Comparison of ENCODE assay signal across 8 mouse cellular contexts in the genomic region with DNA sequence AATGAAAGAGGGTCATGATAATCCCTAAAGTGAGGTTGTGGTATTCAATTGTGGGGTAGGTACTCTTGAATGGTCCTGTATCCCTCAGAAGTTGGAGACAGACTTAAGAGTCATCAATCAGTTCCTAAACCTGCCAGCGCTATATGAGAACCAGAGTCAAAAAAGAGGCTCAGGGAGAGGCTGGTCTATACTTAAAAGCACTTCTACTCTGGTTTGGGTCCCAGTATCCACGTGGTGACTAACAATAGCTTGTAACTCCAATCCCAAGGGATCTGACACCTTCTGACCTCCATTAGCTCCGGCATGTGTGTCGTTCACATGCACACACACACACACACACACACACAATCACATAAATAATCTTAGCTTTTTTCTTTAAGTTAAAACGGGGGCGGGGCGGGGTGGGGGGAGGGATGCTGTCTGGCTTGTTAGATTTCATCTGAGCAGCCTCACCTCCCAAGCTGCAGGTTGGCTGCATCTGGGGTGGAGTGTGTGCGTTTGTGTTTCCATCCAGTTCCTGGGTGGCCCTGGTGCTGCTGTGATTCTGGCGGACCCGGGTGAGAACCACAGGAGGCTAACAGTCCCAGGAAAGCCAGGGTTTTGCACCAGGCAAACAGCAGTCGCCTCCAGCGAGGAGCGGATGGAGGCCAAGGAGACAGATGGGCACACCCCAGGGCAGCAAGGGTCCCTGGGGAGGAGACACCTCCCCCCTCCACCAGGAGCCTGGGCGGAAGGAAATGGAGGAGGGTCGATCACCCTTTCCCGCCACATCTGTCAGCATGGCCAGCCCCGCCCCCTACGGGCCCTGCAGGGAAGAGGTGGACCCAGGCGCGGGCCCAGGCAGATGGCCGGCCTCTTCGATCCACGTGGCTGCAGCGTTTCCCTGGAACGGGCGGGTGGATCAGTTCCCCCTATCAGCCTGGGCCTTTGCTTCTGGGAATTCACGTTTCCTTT. TPM values are rescaled to one million over a fixed set of nuclear protein-coding genes. Genes with fewer than 3 reads are reported as not detected.
DNase-seq lines count a peak whose midpoint lies in the region; ATAC-seq lines count a peak whose summit lies in the region.

No protein-coding gene starts in this region.

- H3K9me3 ChIP-seq in forebrain, embryonic 13.5 days (replicated peaks), result no peaks in the 10 kb centered on the region
- no peaks in the 10 kb centered on the region for H3K9me3 ChIP-seq in megakaryocyte, embryonic 14.5 days

- 0 out of 2 replicates have a peak, but pooled peaks cover 9% of the 10 kb centered on the region for H3K27me3 ChIP-seq in forebrain, embryonic 13.5 days
- no peaks in the 10 kb centered on the region for H3K27me3 ChIP-seq in megakaryocyte, embryonic 14.5 days (replicated peaks)

- ATAC-seq in cerebellum, adult (ENCODE audit: insufficient number of reproducible peaks, low FRiP score, low TSS enrichment), result peak; percentile 6; the same call in 1 of the 2 replicates
- peak; percentile 80 for ATAC-seq in forebrain, embryonic 13.5 days

- peak overlapping the region; percentile 66 for H3K4me2 ChIP-seq in forebrain, embryonic 13.5 days

- 3% methylated on average over 24 of the region's 27 CpGs for WGBS in forebrain, embryonic 13.5 days

- peak overlapping the region; percentile 51 for H3K27ac ChIP-seq in forebrain, embryonic 13.5 days

- peak; percentile 71 for DNase-seq in MEL-GATA-1-ER (ENCODE audit: extremely low read depth, low read depth)
- peak; percentile 92 for DNase-seq in heart, postnatal 4 days
- peak; percentile 57 to 67 for DNase-seq in layer of hippocampus, postnatal 10 days (ENCODE audit: low spot score in 2 of 2)
- peak; percentile 76 for DNase-seq in skeletal muscle tissue, adult 2 months (ENCODE audit: low read depth, low spot score)
- peak; percentile 94 for DNase-seq in yolk sac, embryonic 10.5 days (ENCODE audit: low spot score)

- no peaks in the 10 kb centered on the region for H3K36me3 ChIP-seq in forebrain, embryonic 13.5 days (ENCODE audit: poor library complexity, severe bottlenecking)
- H3K36me3 ChIP-seq in megakaryocyte, embryonic 14.5 days (replicated peaks; ENCODE audit: low read length), result no peaks in the 10 kb centered on the region

- peak overlapping the region; percentile 56 for H3K9ac ChIP-seq in forebrain, embryonic 13.5 days

- peaks cover 22% of the 10 kb centered on the region for H3K4me1 ChIP-seq in forebrain, embryonic 13.5 days
- peaks cover 96% of the 10 kb centered on the region for H3K4me1 ChIP-seq in megakaryocyte, embryonic 14.5 days

- peak overlapping the region; percentile 27 for H3K4me3 ChIP-seq in forebrain, embryonic 13.5 days
- H3K4me3 ChIP-seq in megakaryocyte, embryonic 14.5 days (replicated peaks), result peak overlapping the region; percentile 93

RNA-seq across cellular contexts. Expression of a gene that starts 37.0 kb away (rescaled TPM):
- polyA plus RNA-seq in forebrain, embryonic 13.5 days (2015; fragmentation: Nextera tagmentation; extraction: Ambion mirVana), result 2.6 and 3.0 TPM in 2 replicates
- 1 to 10 TPM; 2.1 to 2.8 TPM for total RNA-seq in heart, postnatal 4 days (2021)
- 10 to 100 TPM in 1 of 2 experiments, 1 to 10 TPM in 1; 7.8 to 13.0 TPM for total RNA-seq in layer of hippocampus, postnatal 10 days (2021)
- polyA plus RNA-seq in megakaryocyte, embryonic 14.5 days (2012; ENCODE audit: insufficient read depth, low replicate concordance), result 4.3 and 23.7 TPM in 2 replicates

RNA-seq across cellular contexts. Expression of a gene that starts 50.0 kb away (rescaled TPM):
- 378 and 381 TPM in 2 replicates for polyA plus RNA-seq in forebrain, embryonic 13.5 days (2015; fragmentation: Nextera tagmentation; extraction: Ambion mirVana)
- total RNA-seq in heart, postnatal 4 days (2021), result 100 to 1,000 TPM; 358 to 374 TPM
- 100 to 1,000 TPM; 505 to 511 TPM for total RNA-seq in layer of hippocampus, postnatal 10 days (2021)
- 140 and 280 TPM in 2 replicates for polyA plus RNA-seq in megakaryocyte, embryonic 14.5 days (2012; ENCODE audit: insufficient read depth, low replicate concordance)

Comparison
In these comparisons a context has a peak if more than half of its experiments do, and no peak if none do; other contexts are left out.
1. Peak in every context shown above with its lines: DNase-seq, ATAC-seq, H3K4me3 ChIP-seq and H3K27ac ChIP-seq.